Mouse (Mus musculus): ENCODE measurements around the gene Pold4. TPM values are rescaled to one million over a fixed set of nuclear protein-coding genes. Genes with fewer than 3 reads are reported as not detected.

Gene Pold4
- total and polyA plus RNA-seq, 3 experiments, result 36.8 to 76.4 (median 53.4) TPM

GRCm38 (mm10) chr19:4217855-4218254 lies 13.8 kb upstream of the Pold4 start:
- H3K9ac ChIP-seq (ENCODE audit: insufficient read depth, low read depth), result no peak overlapping the region
- no peak overlapping the region for H3K4me3 ChIP-seq (replicated peaks in 1 of 3; ENCODE audit: low read depth in 2 of 3, low read length in 2 of 3, poor library complexity in 1 of 3)
- H3K27ac ChIP-seq (ENCODE audit: insufficient read depth, low read depth), result no peak overlapping the region
- H3K27me3 ChIP-seq (replicated peaks), result peaks cover 48% of the 10 kb centered on the region
- DNase-seq (ENCODE audit: extremely low read depth), result no peak
- no peaks in the 10 kb centered on the region for H3K79me2 ChIP-seq (replicated peaks; ENCODE audit: control insufficient read depth, extremely low read depth, insufficient read depth, poor library complexity, severe bottlenecking)
- H3K4me1 ChIP-seq (ENCODE audit: control insufficient read depth in 1 of 2, insufficient read depth in 2 of 2), result peaks cover 10 to 59% of the 10 kb centered on the region in 2 experiments; a peak in 3 of 4 replicates
- no peak overlapping the region for H3K4me2 ChIP-seq (ENCODE audit: insufficient read depth, low read depth, poor library complexity, severe bottlenecking)
- no peaks in the 10 kb centered on the region for H3K9me3 ChIP-seq (replicated peaks; ENCODE audit: low read length)
- H3K36me3 ChIP-seq (replicated peaks in 1 of 2; ENCODE audit: control insufficient read depth in 1 of 2, insufficient read depth in 1 of 2, low read length in 1 of 2), result no peaks in the 10 kb centered on the region
- dilution Hi-C loops (cut with MboI; ENCODE audit: extremely low pct_ligation_motif_present, extremely low pct_unique_long_range_greater_than_20kb, low sequenced_read_pairs), result no loop called here
- TF ChIP-seq GABPA (IDR thresholded peaks at IDR 0.05; ENCODE audit: insufficient replicate concordance, low read depth, low read length) (no peak), RCOR1 (conservative IDR thresholded peaks at IDR 0.05; ENCODE audit: low read depth, low read length) (no peak), NELFE (IDR thresholded peaks at IDR 0.05; ENCODE audit: low read depth, low read length) (no peak), ELF1 (IDR thresholded peaks at IDR 0.05; ENCODE audit: low read depth, low read length) (no peak), RAD21 (IDR thresholded peaks at IDR 0.05; ENCODE audit: low read depth, low read length) (no peak), UBTF (IDR thresholded peaks at IDR 0.05; ENCODE audit: low read depth, low read length) (no peak), USF1 (IDR thresholded peaks at IDR 0.05; ENCODE audit: low read depth, low read length) (no peak), KAT2A (IDR thresholded peaks at IDR 0.05; ENCODE audit: insufficient replicate concordance, low read length) (no peak), CTCF (conservative IDR thresholded peaks at IDR 0.05 in 1 of 2, IDR thresholded peaks at IDR 0.05 in 1 of 2; ENCODE audit: low read depth in 2 of 2, low read length in 2 of 2) (no peak), POLR2AphosphoS2 (IDR thresholded peaks at IDR 0.05; ENCODE audit: low read depth, low read length) (no peak), TBP (conservative IDR thresholded peaks at IDR 0.05; ENCODE audit: low read depth, low read length) (no peak), HCFC1 (IDR thresholded peaks at IDR 0.05; ENCODE audit: low read depth, low read length) (no peak), EP300 (IDR thresholded peaks at IDR 0.05; ENCODE audit: low read length) (no peak), ZKSCAN1 (IDR thresholded peaks at IDR 0.05; ENCODE audit: borderline replicate concordance, low read depth, low read length) (no peak)
- in situ Hi-C loops (cut with MboI; ENCODE audit: low pct_ligation_motif_present, low pct_unique_long_range_greater_than_20kb, low sequenced_read_pairs), result no loop called here

GRCm38 (mm10) chr19:4218293-4218692 lies 13.4 kb upstream of the Pold4 start:
- Histone ChIP-seq H3K79me2 (replicated peaks; ENCODE audit: control insufficient read depth, extremely low read depth, insufficient read depth, poor library complexity, severe bottlenecking) (no peaks in the 10 kb centered on the region), H3K4me2 (ENCODE audit: insufficient read depth, low read depth, poor library complexity, severe bottlenecking) (no peak overlapping the region), H3K9me3 (replicated peaks; ENCODE audit: low read length) (no peaks in the 10 kb centered on the region), H3K36me3 (replicated peaks in 1 of 2; ENCODE audit: control insufficient read depth in 1 of 2, insufficient read depth in 1 of 2, low read length in 1 of 2) (no peaks in the 10 kb centered on the region), H3K4me1 (ENCODE audit: control insufficient read depth in 1 of 2, insufficient read depth in 2 of 2) (peaks cover 10 to 59% of the 10 kb centered on the region in 2 experiments; a peak in 3 of 4 replicates), H3K4me3 (replicated peaks in 1 of 3; ENCODE audit: low read depth in 2 of 3, low read length in 2 of 3, poor library complexity in 1 of 3) (no peak overlapping the region), H3K9ac (ENCODE audit: insufficient read depth, low read depth) (no peak overlapping the region), H3K27ac (ENCODE audit: insufficient read depth, low read depth) (no peak overlapping the region), H3K27me3 (replicated peaks) (peaks cover 44% of the 10 kb centered on the region)
- in situ Hi-C loops (cut with MboI; ENCODE audit: low pct_ligation_motif_present, low pct_unique_long_range_greater_than_20kb, low sequenced_read_pairs), result no loop called here
- no peak for DNase-seq (ENCODE audit: extremely low read depth)
- dilution Hi-C loops (cut with MboI; ENCODE audit: extremely low pct_ligation_motif_present, extremely low pct_unique_long_range_greater_than_20kb, low sequenced_read_pairs), result no loop called here
- TF ChIP-seq NRF1 (IDR thresholded peaks at IDR 0.05; ENCODE audit: low read depth, low read length) (peak; percentile 57), USF1 (IDR thresholded peaks at IDR 0.05; ENCODE audit: low read depth, low read length) (no peak), ETS1 (conservative IDR thresholded peaks at IDR 0.05; ENCODE audit: low read depth, low read length) (no peak; the same call in 1 of the 2 replicates), MYC (IDR thresholded peaks at IDR 0.05; ENCODE audit: low read depth, low read length) (no peak), ZKSCAN1 (IDR thresholded peaks at IDR 0.05; ENCODE audit: borderline replicate concordance, low read depth, low read length) (no peak), TBP (conservative IDR thresholded peaks at IDR 0.05; ENCODE audit: low read depth, low read length) (no peak), CHD2 (IDR thresholded peaks at IDR 0.05; ENCODE audit: low read length) (no peak), BHLHE40 (IDR thresholded peaks at IDR 0.05; ENCODE audit: low read depth, low read length) (0 out of 2 replicates have a peak, but pooled peaks have one; percentile 35)

Measured in CH12.LX (cell line).